Mouse (Mus musculus) mouse trophoblast stem cell (cell line): ENCODE results near the gene Stk17b.

Source experiments
- in situ Hi-C, 2 experiments: fragments of 300-500 bp; cut with MseI, MboI; formaldehyde crosslinking; loops; 2 replicates in 1 of 2; 3 replicates in 1 of 2; pipeline ENCODE4 v1.15.1; 2025

Gene Stk17b

DNA sequence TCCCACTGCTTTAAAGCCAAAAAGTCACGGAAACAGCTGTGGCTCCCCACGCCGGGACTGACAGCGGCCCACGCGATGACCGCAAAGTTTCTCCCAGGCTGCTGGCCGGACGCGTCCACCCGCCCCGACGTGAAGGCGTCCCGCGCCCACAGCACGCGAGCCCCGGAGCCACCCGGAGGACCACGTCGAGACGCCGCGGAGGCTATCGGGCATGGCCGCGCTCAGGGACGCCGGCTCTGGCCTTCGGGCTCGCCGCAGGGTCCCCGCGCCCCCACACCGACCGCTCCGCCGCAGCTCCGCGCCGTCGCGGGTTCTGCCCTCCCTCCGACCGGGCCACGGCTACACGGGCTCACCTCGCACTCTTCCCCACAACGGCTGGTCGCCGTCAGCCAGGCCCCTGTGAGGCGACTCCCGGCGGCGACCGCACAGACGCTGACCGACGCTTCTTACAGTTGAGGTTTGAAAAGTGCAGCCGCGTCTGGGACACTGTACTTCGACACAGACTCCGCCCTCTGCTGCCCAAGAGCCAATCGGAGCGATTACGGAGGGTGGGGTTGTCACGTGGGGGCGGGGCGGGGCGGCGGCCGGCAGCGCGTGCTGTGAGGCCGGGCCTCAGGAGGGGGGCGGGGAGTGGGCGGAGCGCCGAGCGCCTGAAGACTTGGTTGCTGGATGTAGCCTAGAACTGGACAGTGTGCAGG, at the start of gene Stk17b:
Gene Stk17b (minus strand): TSS at position 504 of the 698 bp plus-strand sequence.
- in situ Hi-C loops = no loop called here

DNA sequence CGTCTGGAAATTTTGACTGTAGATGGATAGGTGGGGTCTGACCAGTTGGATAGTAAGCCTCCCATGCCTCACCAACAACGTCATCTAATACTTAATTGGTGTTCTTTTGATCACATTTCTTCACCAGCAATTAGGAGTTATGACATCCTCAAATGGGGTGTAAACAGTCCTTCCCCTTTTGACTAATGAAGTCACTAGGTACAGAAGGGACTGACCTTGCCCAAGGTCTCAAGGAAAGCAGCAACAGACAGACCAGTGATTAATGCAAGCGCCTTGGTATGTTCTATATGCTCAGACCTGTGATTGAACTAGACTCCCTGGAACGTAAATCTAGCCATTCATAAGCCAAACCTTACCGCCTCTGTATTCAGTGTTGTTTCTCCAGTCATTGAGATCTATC, 45.3 kb upstream of the Stk17b start:
- in situ Hi-C loops = no loop called here

DNA sequence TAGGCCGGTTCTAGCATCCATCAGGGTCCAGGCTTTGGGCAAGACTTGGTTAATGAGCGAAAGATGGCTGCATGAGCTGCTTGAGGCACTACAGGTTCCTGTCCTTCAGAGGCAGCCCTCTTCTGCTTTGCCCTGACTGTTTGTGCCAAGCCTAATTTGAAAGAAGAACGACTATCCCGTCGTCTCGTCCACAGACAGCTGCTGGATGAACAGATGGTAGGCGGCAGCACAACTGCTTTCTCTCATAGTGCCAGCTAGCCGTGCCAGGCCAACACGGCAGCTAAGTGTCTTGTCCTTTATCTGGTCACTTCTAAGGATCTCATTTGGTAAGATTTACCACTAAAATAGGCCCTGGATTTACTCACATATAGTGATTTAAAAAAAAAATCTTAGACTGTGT, 44.1 kb upstream of the Stk17b start:
- in situ Hi-C loops = no loop called here

DNA sequence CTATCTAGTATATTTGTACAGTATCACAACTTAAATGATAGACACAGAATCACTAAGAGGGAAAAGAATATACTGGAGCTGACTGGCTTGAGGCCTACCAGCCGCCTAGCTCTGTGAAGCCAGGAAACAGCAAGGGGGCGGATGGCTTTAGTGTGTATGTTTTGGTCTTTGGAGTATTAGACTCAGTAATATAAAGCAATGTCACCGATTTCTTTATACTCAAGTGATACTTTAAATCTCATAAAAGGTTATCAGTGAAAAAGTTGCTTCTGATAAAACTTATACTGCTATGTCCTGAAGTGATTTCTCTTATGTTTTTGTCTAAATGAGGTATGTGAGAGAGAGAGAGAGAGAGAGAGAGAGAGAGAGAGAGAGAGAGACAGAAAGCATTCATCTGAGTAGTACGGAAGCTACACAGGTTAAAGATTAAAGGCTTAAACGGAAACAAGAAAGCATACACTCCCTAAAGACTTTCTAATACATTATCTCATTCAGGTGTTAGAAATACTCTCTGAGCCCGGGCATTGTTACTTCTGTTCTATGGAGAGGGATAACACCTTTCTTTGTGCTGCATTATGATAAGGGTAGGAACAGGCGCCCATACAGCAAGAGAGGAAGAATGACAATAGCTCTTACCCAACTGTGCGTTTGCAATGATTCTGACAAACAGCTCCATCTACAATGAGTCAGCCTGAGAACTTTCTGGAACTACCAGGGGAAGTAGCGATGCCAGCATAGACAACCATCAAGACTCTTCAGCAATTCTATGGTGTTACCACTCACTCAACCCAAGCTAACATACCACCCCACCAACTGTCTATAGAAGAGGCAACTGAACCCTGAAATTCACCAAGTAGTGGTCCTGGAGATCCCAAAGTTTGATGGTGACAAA, 39.7 kb upstream of the Stk17b start:
- in situ Hi-C loops = no loop called here

DNA sequence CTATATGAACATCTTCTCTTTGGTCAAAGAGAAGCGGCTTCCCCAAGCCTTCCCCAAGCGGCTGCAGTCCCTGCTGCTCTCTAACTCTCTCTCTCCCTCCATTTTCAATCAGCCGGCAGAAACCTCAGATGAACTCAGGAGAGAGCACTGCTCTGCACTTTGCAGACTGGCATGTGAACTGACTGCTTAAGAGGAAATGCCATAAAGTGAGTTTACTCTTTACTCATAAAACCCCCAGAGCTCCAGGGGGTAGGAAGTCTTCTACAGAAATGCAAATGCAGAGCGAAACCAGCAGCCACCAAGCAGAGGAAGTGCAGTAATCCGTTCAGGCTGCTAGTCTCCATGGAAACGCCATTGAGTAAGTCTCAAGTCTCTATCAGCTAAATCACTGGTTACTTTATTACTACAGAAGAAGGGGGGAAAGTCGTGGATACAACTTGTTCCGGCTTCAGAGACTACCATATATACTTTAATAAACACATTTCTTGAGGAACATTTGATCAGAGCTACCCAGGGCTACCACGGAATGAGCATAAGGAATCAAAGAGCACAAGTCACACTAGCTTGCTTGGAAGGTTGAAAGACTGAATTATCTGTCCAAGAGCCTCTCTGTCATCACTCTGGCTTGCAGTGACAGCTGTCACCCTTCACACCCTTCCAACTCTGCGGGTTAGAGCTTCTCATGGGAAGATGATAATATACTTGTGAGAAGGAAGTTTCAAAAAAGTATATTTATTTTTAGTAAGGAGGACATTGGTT, 38.8 kb upstream of the Stk17b start:
- in situ Hi-C loops = no loop called here

DNA sequence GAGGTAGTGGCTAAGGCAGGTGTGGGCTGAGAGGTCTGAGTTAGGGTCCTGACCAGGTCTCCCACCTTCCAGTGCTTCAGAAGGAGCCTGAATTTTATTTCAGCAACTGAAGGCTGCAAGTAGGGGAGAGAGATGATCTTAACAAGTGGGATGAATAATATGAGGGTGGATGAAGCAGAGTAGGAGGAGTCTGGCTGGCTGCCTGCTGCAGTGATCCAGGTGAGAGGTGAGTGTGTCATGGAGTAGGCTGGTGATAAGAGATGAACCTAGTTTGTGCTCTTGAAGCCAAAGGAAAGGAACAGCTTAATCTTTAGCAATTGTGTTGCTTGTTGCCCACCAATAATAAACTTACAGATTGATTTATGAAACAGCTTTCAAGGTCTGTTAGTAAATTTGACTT, 37.0 kb upstream of the Stk17b start:
- in situ Hi-C loops = no loop called here

DNA sequence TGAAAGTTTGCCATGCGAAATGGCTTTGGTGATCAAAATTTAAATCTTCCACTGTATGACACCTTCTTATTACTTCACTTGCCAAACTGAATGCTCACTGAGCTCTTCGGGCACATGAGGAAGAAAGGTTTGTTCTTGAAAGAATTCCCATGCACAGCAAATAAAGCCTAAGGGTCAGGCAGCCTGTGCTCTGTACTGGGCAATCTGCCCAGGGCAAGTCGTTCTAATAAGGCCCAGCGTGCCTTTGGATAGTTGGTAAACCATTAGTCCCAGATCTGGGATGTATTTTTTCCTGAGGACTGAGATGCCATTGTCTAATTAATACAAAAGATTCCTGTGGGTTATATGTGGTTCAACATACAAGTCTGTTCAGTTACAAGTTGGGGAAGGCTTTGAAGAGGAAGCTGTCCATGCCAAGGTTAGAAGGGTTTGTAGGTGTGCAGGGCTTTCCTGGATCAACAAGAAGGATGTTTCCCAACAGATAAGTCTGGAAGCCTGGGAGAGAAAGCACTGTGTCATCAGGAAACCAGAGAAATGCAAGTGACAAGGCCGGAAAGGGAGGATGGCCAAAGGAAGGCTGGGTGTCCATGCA, 35.1 kb upstream of the Stk17b start:
- in situ Hi-C loops = no loop called here

DNA sequence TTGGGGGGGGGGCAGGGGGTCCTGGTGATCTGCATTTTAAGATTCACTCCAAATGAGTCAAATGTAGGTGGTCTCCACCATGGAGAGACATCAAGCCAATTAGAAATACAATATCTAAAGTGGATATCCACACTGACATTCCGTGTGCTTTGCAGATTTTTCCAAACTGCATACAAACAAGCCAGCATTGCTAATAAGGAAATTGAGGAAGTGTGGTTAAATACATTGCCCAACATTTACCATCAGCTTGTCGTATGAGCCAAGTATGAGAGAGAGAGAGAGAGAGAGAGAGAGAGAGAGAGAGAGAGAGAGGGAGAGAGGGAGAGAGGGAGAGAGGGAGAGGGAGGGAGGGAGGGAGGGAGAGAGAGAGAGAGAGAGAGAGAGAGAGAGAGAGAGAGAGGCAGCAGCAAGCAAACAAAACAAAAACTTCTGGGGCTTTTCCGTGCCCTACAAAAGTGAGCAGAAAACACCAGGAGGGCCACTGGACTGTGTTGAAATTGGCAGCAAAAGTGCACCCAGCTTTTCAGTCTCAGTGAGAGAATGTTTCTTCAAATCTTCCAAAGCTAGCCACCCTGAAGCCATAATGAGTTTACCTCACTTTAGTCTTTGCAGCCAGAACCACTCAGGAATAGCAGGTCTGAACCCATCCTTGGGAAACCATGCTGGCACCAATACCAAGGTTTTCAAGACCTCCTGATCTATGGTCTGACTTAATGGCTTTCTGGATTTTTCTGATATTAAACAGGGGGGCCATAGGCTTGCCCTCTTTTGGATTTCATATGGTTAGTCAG, 33.2 kb upstream of the Stk17b start:
- in situ Hi-C loops = no loop called here

DNA sequence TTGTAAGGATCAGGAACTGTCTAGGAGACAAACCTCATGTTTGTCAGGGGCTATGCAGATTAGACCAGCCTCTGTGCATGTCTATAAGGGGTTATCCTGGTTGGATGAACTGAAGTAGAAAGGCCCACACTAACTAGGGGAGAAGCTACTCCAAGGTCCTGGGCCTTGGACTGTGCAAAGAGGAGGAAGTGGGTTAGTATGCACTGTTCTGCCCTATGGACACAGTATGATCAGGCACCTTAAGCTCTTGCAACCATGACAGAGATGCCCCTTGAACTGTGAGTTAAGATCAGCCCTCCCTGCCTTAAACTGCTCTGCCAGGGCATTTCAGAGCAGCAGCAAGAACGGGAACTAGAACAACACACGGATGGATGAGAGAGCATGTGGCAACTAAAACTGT, 31.3 kb upstream of the Stk17b start:
- in situ Hi-C loops = no loop called here

DNA sequence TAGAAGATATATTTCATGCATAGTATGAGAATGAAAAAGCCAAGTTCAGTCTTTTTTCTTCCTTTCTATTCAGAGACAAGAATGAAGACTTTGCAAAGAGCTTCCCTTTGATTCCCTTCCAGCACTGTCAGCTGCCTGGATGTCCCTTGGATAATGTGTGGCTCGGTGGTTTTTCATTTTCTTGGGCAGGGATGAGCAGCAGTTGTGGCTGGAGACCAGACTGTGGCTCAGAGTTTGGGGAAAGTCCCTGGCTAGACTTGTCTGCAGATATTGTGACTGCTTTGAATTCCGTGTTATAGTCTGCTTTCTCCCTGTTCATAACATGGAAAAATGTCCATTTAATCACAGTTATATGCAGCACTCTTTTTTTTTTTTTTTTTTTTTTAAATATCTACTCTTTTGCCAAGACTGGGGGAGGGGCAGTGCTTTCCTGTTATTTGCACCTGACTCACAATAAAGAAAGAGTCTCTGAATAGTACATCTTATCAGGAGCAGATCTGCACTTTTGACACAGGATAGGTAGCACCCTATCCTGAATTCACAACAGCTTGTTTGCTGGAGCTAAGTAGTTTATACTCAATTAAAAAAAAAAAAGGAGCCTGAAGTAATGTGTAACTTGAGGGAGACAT, 29.2 kb upstream of the Stk17b start:
- in situ Hi-C loops = no loop called here

DNA sequence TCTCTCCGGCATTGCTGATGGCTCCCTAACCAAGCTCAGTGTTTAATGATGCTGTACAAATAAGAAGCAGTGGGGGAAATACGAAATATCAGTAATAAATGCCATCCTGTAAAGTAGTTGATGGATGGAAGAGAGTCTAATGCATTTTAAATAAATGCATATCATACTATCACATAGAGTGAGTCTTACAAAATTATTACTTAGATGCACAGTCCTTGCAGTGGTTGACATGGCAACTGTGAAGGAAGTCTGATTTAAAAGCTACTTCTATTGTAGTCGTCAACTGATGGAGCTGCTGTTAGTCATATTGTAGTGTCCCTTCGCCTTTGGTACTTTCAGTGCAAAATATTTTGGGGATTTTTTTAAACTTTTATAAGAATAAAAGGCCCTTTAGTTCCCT, 26.9 kb upstream of the Stk17b start:
- in situ Hi-C loops = no loop called here

DNA sequence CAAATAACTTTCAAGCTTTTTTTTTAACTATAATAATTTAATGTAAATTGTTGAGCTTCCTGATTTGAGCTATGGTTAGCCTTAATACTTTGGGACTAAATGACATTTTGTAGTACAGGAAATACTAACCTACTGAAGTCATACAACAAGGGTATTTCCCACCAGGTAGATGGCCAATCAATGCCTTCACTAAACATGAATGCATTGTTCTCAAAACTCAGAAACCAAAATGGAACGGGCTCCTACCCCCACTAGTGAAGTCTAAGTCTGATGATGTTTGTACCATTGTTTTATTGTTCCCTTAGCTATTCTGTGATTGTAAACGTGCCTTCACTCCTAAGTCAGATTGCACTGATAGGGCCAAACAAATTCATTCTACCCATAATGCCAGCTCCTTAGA, 23.2 kb upstream of the Stk17b start:
- in situ Hi-C loops = no loop called here

DNA sequence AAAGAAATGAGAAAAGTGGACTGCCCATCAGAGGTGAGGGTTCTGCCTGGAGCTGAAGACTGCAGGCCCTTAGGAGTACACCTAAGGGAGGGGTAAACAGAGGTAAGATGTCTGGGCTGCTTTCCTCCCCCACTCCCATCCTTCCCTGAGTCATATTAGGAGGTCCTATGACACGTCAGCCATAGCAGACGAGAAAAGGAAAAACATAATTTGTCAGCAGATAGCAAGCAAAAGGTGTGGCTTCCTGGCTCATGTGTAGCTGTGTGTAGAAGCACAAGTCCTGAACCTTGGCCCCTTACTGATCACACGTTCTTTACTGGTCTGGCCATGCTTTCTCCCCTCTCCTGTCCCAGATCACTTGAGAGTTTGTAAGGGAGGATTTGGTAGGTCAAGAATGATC, 12.8 kb upstream of the Stk17b start:
- in situ Hi-C loops = no loop called here

DNA sequence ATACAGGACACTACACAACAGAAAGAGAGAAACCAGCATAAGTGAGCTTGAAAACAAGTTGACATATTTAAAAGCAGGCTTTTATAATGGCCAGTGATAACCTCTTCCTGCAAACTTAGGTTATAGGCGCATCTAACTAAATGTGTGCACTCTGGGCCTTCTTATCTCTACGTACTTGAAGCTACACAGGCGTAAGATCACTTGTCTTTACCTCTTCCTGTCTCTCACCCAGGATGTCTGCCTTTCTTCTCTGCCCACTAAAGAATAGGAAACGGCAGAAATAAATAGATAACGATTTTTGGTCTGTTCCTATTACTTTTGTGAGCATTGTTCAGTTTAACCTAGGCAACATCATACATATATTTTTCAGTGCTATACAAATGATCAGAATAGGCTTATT, 12.1 kb upstream of the Stk17b start:
- in situ Hi-C loops = no loop called here

DNA sequence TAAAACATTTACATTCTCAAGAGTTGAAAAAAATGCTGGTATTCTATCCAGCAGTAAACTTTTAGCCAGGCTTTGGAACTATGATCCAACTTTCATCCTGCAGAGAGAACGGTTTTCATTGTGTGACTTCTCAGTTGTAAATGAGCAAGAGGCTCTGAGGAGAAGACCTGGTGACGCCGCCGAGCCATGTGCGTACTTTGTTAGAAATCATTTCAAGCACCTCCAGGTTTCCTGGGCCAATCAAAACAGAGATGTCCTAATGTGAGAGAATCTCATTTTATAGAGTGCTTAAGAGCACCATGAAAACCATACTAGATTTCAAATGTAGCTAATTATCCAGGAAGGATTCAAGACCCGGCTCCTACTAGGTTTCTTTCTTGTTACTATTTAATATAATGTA, 11.2 kb upstream of the Stk17b start:
- in situ Hi-C loops = no loop called here

DNA sequence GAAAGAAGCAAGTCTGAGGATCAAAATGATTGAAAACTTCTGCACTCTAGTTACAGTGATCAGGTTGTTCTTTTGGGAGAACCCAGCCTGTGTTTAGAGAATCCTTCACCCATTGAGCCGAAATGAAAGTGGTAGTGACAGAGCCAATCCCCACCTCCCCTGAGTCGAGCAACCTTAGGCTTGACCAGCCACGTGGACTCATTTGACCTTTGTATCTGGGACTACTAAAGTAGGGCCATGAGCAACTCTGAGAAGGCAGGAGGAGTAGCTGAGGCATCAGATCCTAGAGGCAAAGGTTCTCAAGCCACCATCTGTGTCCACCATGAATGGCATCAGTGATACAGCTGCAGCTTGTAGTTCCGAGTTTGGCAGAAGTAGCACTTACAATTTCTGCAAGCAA, 10.6 kb upstream of the Stk17b start:
- in situ Hi-C loops = no loop called here

DNA sequence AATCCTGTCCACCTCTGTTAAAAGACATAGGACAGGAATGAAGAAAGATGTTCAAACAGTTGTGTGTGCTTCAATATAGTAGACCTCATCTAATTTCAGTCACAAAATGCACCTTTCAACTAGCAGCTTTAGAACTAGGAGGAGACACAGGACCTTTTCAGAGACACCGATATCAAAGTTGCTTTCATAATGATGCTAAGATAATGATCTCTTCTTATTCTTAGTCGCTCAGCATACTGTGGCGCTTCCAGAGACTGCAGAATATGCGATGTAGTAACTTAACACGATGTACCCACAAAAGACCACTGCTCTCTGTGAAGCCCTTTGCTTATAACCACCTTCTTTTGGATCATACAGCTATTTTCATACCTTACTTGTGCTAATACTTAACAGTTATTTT, 10.1 kb upstream of the Stk17b start:
- in situ Hi-C loops = no loop called here

DNA sequence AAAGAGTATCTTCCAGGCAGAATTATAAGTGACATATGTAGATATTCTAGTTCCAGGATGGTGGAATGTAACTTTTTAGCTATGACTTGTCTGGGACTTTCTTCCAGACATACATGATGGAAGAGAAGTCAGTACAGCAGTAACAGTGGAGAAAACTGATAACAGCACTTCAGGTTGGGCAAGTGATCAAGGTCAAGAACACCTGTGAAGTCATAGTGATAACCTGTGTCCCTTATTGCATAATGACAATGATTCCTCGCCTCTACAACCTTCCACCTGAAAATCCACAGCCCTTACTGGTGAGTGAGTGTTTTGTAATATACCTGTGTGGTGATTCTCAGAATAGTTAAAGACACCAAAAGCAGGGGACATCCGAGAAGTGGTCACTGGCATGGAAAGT, 9.3 kb upstream of the Stk17b start:
- in situ Hi-C loops = no loop called here

DNA sequence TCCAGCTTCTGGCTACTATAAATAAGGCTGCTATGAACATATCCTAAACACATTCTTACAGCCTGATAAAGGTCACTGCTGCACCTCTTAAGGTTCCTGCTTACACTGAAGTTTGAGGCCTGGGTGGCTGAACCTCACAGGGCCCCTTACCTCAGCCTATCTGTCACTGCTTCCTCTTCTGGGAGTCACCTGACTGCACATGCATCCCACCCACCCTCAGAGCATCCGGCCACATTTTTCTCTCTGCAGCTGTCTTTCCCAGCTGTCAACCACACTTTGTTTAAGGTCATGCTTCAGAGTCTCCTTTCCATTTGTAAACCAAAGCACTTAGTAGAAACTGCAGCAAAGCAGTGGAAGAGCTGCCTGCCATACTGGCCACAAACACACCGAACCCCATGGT, 6.3 kb upstream of the Stk17b start:
- in situ Hi-C loops = no loop called here

DNA sequence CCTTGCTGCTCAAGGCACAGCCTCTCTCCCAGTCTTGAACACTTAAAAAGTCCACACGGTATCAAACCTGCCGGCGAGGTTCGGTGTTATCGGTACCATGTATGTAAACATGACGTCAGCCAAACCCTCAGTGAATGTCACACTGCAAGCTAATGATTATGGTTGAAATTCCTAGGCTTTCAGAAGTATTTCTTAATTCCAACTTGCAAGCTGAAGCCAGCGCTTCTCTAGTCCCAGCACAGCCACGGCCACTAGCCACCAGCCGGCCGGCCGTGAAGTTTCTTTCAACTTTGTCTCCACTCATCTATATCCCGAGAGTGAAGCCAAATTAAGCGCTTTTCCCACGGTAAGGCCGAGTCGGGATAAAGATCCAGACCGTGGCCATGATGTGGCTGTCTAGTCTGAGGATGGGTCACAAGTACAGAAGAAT, 718 bp downstream of the Stk17b start:
- in situ Hi-C loops = no loop called here

DNA sequence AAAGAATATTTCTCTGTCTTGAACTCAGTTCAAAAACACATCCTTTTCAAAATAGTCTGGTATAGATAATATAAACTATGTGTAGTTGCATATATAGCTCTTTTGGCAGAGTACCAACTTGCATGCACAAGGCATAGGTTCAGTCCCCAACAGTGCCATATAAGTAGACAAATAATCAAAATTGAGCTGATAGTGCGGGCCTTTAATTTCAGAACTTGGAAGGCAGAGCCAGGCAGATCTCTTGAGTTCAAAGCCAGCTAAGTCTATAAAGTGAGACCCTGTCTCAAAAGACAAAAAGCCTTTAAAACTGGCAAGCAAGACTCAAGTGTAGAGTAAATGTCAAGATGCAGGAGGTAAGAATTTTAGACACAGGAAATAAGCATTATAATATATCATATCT, 2.1 kb downstream of the Stk17b start:
- in situ Hi-C loops = no loop called here
